Mouse (Mus musculus) small intestine, adult 2 months (tissue): ENCODE results near the gene Tas1r2. TPM values are rescaled to one million over a fixed set of nuclear protein-coding genes. Genes with fewer than 3 reads are reported as not detected.

Experiments used
- H3K27ac ChIP-seq: fragments of 200-500 bp; 2 replicates; pipeline ENCODE4 v1.5.1; 2012; ENCODE audit warnings: low read depth, low read length, control low read depth, inconsistent platforms; ENCODE audit not compliant: insufficient read depth
- H3K27me3 ChIP-seq: fragments of 200-500 bp; 2 replicates; pipeline ENCODE4 v1.6.1; 2012; ENCODE audit warnings: mild to moderate bottlenecking, moderate library complexity, low read length, inconsistent platforms; ENCODE audit not compliant: control insufficient read depth, insufficient read depth
- H3K36me3 ChIP-seq: fragments of 200-500 bp; 2 replicates; pipeline ENCODE4 v1.6.1; 2012; ENCODE audit warnings: mild to moderate bottlenecking, low read length, control low read depth, inconsistent platforms; ENCODE audit not compliant: control insufficient read depth, insufficient read depth
- H3K4me1 ChIP-seq: fragments of 200-500 bp; 2 replicates; pipeline ENCODE4 v1.6.1; 2012; ENCODE audit warnings: low read length, inconsistent platforms, mixed read lengths; ENCODE audit not compliant: control insufficient read depth, insufficient read depth, insufficient read length
- H3K4me3 ChIP-seq: fragments of 200-500 bp; 2 replicates; pipeline ENCODE4 v1.5.1; 2012; ENCODE audit warnings: low read depth, mild to moderate bottlenecking, control low read depth, inconsistent platforms, low read length, moderate library complexity
- CTCF ChIP-seq: fragments of 200-500 bp; IDR thresholded peaks from 2 replicates; pipeline ENCODE4 v1.5.1; 2012; ENCODE audit warnings: low read depth, mild to moderate bottlenecking, control low read depth, inconsistent platforms, low read length, moderate library complexity, mixed read lengths; ENCODE audit not compliant: insufficient replicate concordance, insufficient read length; ENCODE audit errors: extremely low read depth
- POLR2A ChIP-seq: fragments of 200-500 bp; IDR thresholded peaks from 2 replicates; pipeline ENCODE4 v1.6.1; 2012; ENCODE audit warnings: low read depth, mild to moderate bottlenecking, control low read depth, inconsistent platforms, low read length, moderate library complexity
- WGBS: fragments of 180-500 bp; shearing (Covaris S2); methylation state at CpG from one replicate; pipeline ENCODE4 v1.1.7; 2018; 5-methylcytosine and 5-hydroxymethylcytosine counted together
- polyA plus RNA-seq: library from polyadenylated mRNA; depleted of rRNA; stranded (reverse); fragments of >200 nt; gene quantifications from 2 replicates; pipeline ENCODE4 v1.2.3, GENCODE M21; 2012

Gene Tas1r2
- polyA plus RNA-seq, 1 experiment, result 0.41 TPM

GRCm38 (mm10) chr4:139624706-139625105 lies 28.6 kb upstream of the Tas1r2 start:
- TF ChIP-seq CTCF (no peak), POLR2A (no peak)
- H3K4me3 ChIP-seq, result peak overlapping the region; percentile 94
- 18% methylated on average over 10 of the region's 10 CpGs for WGBS
- peak overlapping the region; percentile 9; the same call in 1 of the 2 replicates for H3K27ac ChIP-seq
- peaks cover 12% of the 10 kb centered on the region for H3K4me1 ChIP-seq
- H3K27me3 ChIP-seq, result peaks cover 16% of the 10 kb centered on the region
- H3K36me3 ChIP-seq, result peaks cover 5% of the 10 kb centered on the region; the same call in 1 of the 2 replicates

- peak overlapping the region; percentile 87 for H3K27ac ChIP-seq
- H3K4me3 ChIP-seq, result peak overlapping the region; percentile 32; the same call in 1 of the 2 replicates
- WGBS, result 51% methylated on average over 11 of the region's 11 CpGs
- TF ChIP-seq CTCF, result no peak
- no peak for TF ChIP-seq POLR2A
- peaks cover 5% of the 10 kb centered on the region; the same call in 1 of the 2 replicates for H3K36me3 ChIP-seq
- H3K27me3 ChIP-seq, result peaks cover 22% of the 10 kb centered on the region
- peaks cover 18% of the 10 kb centered on the region for H3K4me1 ChIP-seq
Observed at GRCm38 (mm10) chr4:139627361-139627760, 26.0 kb upstream of the Tas1r2 start.

- Histone ChIP-seq H3K4me3 (peak overlapping the region; percentile 60), H3K27me3 (peaks cover 15% of the 10 kb centered on the region; the same call in 1 of the 2 replicates), H3K27ac (peak overlapping the region; percentile 83), H3K4me1 (peaks cover 16% of the 10 kb centered on the region), H3K36me3 (peaks cover 7% of the 10 kb centered on the region)
- TF ChIP-seq POLR2A (peak; percentile 40; the same call in 1 of the 2 replicates), CTCF (peak; percentile 50; the same call in 1 of the 2 replicates)
- 32% methylated on average over 10 of the region's 10 CpGs for WGBS
Observed at GRCm38 (mm10) chr4:139630171-139630570, 23.2 kb upstream of the Tas1r2 start.

GRCm38 (mm10) chr4:139631141-139631540 lies 22.2 kb upstream of the Tas1r2 start:
- peaks cover 16% of the 10 kb centered on the region for H3K4me1 ChIP-seq
- peak overlapping the region; percentile 4; the same call in 1 of the 2 replicates for H3K4me3 ChIP-seq
- peaks cover 18% of the 10 kb centered on the region for H3K27me3 ChIP-seq
- no peak for TF ChIP-seq CTCF
- H3K27ac ChIP-seq, result no peak overlapping the region
- peaks cover 10% of the 10 kb centered on the region for H3K36me3 ChIP-seq
- WGBS, result 39% methylated on average over 5 of the region's 5 CpGs

- peaks cover 10% of the 10 kb centered on the region for H3K36me3 ChIP-seq
- peak overlapping the region; percentile 22; the same call in 1 of the 2 replicates for H3K4me3 ChIP-seq
- 59% methylated on average over 7 of the region's 7 CpGs for WGBS
- no peak overlapping the region for H3K27ac ChIP-seq
- H3K4me1 ChIP-seq, result peaks cover 16% of the 10 kb centered on the region
- TF ChIP-seq CTCF, result no peak
- TF ChIP-seq POLR2A, result no peak
- peaks cover 19% of the 10 kb centered on the region for H3K27me3 ChIP-seq
Observed at GRCm38 (mm10) chr4:139631569-139632253, 21.6 kb upstream of the Tas1r2 start.

- H3K4me1 ChIP-seq, result peaks cover 16% of the 10 kb centered on the region
- peaks cover 22% of the 10 kb centered on the region for H3K27me3 ChIP-seq
- 50% methylated on average over 10 of the region's 10 CpGs for WGBS
- peaks cover 14% of the 10 kb centered on the region for H3K36me3 ChIP-seq
- 0 out of 2 replicates have a peak overlapping the region, but pooled peaks have one; percentile 22 for H3K4me3 ChIP-seq
- TF ChIP-seq POLR2A (no peak), CTCF (no peak)
- H3K27ac ChIP-seq, result no peak overlapping the region
Observed at GRCm38 (mm10) chr4:139632254-139632580, 21.1 kb upstream of the Tas1r2 start.

GRCm38 (mm10) chr4:139636373-139636772 lies 17.0 kb upstream of the Tas1r2 start:
- 21% methylated on average over 7 of the region's 7 CpGs for WGBS
- Histone ChIP-seq H3K36me3 (peaks cover 30% of the 10 kb centered on the region), H3K27me3 (peaks cover 32% of the 10 kb centered on the region)

More at GRCm38 (mm10) chr4:139636373-139636772, 17.0 kb upstream of the Tas1r2 start:
- TF ChIP-seq CTCF (peak; percentile 99), POLR2A (no peak)
- Histone ChIP-seq H3K27ac (no peak overlapping the region), H3K4me1 (peaks cover 21% of the 10 kb centered on the region), H3K4me3 (no peak overlapping the region)
